Mouse (Mus musculus) olfactory bulb, adult 2 months (tissue): ENCODE measurements at regions not wholly inside any gene's neighbourhood (a gene's known extent, or its start where the extent isn't known, plus 50 kb on each side); places are given as distances from the start of the nearest gene placed in this dataset.
"Not testable (repeated sequence)": the region's sequence is repeated elsewhere in the genome, so short reads cannot be mapped to it uniquely, and the experiment has no call there.

Experiments used
- H3K27ac ChIP-seq: fragments of 200-500 bp; 2 replicates; pipeline ENCODE4 v1.5.1; 2012; ENCODE audit warnings: low read depth, low read length; ENCODE audit not compliant: insufficient read depth
- H3K4me1 ChIP-seq: fragments of 200-500 bp; 2 replicates; pipeline ENCODE4 v1.6.1; 2012; ENCODE audit warnings: low read length; ENCODE audit not compliant: control insufficient read depth, insufficient read depth
- H3K4me3 ChIP-seq: fragments of 200-500 bp; 2 replicates; pipeline ENCODE4 v1.5.1; 2012; ENCODE audit warnings: mild to moderate bottlenecking, low read depth, low read length, moderate library complexity; ENCODE audit not compliant: insufficient read depth
- CTCF ChIP-seq: fragments of 200-500 bp; IDR thresholded peaks from 2 replicates; pipeline ENCODE4 v1.5.1; 2012; ENCODE audit warnings: low read depth, mild to moderate bottlenecking, low read length, moderate library complexity; ENCODE audit not compliant: insufficient read depth
- POLR2A ChIP-seq: fragments of 200-500 bp; IDR thresholded peaks from 2 replicates; pipeline ENCODE4 v1.6.1; 2012; ENCODE audit warnings: mild to moderate bottlenecking, low read depth, low read length, moderate library complexity; ENCODE audit not compliant: insufficient read depth
- WGBS: fragments of 180-500 bp; shearing (Covaris S2); methylation state at CpG from one replicate; pipeline ENCODE4 v1.1.7; 2018; 5-methylcytosine and 5-hydroxymethylcytosine counted together

DNA sequence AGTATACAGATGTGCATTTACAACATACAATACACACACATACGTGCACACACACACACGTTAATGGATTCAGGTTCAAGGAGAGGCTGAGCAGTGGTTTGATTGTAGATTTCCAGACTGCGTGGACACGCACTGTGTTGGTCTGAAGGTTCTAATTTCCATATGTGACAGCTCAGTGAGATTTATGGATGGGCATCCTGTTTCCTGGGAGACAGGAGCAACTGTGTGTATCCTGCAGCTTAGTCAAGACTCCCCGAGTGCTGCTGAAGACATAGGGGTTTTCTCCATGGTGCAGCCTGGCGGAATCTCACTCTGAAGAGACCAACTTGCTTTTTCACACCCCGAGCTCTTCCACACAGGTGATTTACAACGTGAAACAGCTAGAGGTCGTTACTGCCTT is 119.3 kb upstream of the Foxk1 start:
- H3K27ac ChIP-seq, result no peak overlapping the region
- TF ChIP-seq CTCF, result no peak
- no peak for TF ChIP-seq POLR2A
- H3K4me1 ChIP-seq, result no peaks in the 10 kb centered on the region
- no peak overlapping the region for H3K4me3 ChIP-seq
- 84% methylated on average over 9 of the region's 9 CpGs for WGBS

DNA sequence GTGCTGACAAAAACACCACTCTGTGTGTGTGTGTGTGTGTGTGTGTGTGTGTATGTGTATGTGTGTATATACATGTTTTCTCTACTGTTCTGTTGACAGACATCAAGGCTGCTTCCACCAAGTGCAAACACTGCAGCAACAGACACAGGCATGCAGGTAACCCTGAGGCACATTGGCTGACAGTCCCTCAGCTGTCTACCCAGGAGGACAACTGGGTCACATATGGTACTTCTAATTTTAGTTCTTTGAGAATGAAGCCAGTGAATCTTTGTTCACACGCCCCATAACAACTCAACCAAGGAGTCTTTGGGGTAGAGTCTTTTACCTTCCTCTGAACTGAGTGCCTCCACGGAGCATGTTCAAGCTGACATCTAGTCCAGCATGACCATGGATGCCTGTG is 113.3 kb upstream of the Foxk1 start:
- TF ChIP-seq CTCF (no peak), POLR2A (no peak)
- Histone ChIP-seq H3K4me3 (no peak overlapping the region), H3K27ac (no peak overlapping the region), H3K4me1 (no peaks in the 10 kb centered on the region)
- 79% methylated on average over 2 of the region's 2 CpGs for WGBS

DNA sequence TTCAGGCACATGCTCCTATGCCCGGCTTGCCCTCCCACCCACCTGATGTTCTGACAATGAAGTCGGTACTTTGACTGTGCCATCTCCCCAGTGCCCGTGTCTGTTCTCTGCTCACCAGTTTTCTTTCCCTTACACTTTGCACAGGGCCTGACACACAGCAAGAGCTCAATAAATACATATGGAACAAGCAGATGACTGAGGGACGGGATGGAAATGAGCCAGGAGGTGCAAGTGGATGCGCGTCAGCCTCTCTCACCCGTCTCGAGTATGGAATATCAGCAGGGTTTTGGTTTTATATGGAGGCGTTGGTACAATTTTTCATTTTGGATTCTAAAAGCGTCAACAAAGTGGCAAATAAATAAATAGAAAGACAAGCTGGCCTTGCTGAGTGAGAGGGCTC is 109.8 kb upstream of the Foxk1 start:
- no peak for TF ChIP-seq CTCF
- TF ChIP-seq POLR2A, result no peak
- 94% methylated on average over 10 of the region's 10 CpGs for WGBS
- H3K4me3 ChIP-seq, result no peak overlapping the region
- H3K4me1 ChIP-seq, result no peaks in the 10 kb centered on the region
- H3K27ac ChIP-seq, result no peak overlapping the region

DNA sequence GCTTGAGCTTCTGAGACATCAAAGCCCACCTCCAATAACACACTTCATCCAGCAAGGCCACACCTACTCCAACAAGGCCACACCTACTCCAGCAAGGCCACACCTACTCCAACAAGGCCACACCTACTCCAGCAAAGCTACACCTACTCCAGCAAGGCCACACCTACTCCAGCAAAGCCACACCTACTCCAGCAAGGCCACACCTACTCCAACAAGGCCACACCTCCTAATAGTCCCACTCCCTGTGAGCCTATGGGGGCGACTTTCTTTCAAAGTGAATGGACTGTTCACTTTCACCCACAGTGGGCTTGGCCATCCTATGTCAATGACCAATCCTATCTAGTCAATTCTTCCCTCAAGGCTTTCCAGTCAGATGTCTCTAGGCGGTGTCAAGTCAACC is 104.9 kb upstream of the Foxk1 start:
- H3K4me1 ChIP-seq, H3K4me3 ChIP-seq, H3K27ac ChIP-seq: not testable (repeated sequence)
- WGBS, result 94% methylated on average over 2 of the region's 2 CpGs

DNA sequence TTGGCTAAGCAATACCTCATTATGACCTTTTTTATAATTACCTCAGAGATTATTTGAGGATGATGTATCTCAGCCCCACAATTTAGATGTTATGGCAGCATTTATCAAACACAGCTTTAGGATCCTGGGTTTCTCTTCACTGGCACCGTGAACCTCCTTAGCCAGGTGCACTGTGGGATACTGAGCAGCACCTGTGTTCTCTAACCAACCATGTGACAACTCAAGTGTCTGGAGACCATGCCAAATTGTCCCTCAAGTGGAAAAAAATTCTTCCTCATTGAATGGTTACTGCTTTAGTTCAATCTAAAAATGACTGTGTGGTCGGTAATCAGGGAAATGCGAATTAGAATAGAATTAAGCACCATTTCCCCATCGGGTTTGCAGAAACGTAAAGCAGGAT is 101.7 kb upstream of the Foxk1 start:
- Histone ChIP-seq H3K27ac (no peak overlapping the region), H3K4me3 (no peak overlapping the region), H3K4me1 (no peaks in the 10 kb centered on the region)
- WGBS, result 80% methylated on average over 5 of the region's 5 CpGs
- TF ChIP-seq POLR2A (no peak), CTCF (no peak)

DNA sequence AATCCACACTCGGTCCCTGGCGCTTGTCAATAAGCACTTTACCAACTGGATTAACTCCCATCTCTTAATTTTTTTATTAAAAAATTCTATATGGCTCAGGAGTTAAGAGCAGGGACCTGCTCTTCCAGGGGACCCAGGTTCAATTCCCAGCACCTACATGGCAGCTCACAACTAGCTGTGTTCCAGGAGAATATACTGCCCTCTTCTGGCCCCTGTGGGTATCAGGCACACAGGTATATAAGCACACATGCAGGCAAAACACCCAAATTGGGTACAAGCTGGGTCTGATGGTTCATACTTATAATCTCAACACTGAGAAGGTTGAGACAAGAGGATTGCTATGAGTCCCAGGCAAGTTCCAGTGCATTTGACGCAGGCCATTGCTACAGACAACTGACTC is 92.8 kb upstream of the Foxk1 start:
- no peak for TF ChIP-seq POLR2A
- Histone ChIP-seq H3K4me3 (no peak overlapping the region), H3K27ac (no peak overlapping the region), H3K4me1 (peaks cover under 1% of the 10 kb centered on the region)
- WGBS, result 97% methylated on average over 3 of the region's 3 CpGs

DNA sequence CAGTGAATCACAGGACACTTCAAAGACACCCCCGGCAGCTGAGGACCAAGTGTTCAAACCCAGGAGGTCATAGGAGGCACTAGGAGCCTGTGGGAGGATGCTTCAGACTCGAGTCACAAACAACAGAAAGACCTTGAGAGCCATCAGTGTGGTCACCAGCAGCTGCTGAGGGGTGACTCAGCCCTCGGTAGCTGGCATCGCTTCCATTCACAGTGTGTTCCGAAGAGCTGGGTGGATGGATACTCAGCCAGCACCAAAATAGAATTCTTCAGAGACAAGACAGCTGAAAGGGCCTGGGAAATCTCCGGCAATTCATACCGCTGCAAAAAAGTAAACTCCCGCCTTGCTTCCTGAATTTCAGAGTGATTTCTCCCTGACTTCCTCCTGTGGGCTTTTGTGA is 87.4 kb upstream of the Foxk1 start:
- Histone ChIP-seq H3K4me3 (no peak overlapping the region), H3K4me1 (peaks cover 11% of the 10 kb centered on the region), H3K27ac (no peak overlapping the region)
- no peak for TF ChIP-seq CTCF
- TF ChIP-seq POLR2A, result no peak
- 26% methylated on average over 8 of the region's 8 CpGs for WGBS

DNA sequence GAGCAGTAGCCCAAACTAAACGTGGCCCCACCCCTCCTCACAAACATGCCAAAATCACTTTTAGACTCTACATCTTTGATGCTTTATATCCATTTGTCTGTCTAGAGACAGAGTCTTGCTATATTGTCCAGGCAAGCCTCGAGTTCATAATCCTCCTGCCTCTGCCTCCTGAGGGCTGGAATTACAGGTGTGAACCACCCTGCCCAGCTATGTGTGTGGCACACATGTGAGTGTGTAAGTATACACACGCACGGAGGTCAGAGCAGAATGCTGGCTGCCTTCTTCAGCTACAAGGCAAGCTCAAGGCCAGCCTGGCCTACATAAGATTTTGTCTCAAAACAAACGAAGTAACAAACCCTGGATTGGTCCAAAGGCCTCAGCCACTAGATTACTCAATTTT is 86.8 kb upstream of the Foxk1 start:
- 83% methylated on average over 5 of the region's 5 CpGs for WGBS

DNA sequence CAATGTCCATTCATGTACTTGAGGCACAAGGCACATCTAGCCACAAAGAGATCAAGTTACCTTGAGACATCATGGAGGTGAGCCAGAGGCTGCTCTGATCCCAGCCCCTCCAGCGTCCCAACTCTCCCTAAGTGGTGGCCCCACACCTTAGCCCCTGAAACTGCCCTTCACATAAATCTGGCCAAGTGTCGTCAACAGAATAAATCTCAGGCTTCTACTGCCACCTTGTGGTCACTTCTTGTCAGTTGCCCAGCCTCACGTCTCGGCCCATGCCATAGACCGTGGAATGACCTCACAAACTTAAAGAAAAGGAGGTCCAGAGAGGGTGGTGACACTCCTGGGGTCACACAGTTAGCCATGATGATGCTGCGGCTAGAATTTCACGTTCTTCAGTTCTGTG is 82.0 kb upstream of the Foxk1 start:
- peak; percentile 68 for TF ChIP-seq CTCF
- no peak for TF ChIP-seq POLR2A
- H3K27ac ChIP-seq, result no peak overlapping the region
- H3K4me1 ChIP-seq, result peaks cover 3% of the 10 kb centered on the region
- 6% methylated on average over 7 of the region's 7 CpGs for WGBS
- no peak overlapping the region for H3K4me3 ChIP-seq

More for the DNA sequence above, 86.8 kb upstream of the Foxk1 start:
- no peak overlapping the region for H3K27ac ChIP-seq
- no peak overlapping the region for H3K4me3 ChIP-seq
- no peak for TF ChIP-seq POLR2A
- no peak for TF ChIP-seq CTCF
- peaks cover 11% of the 10 kb centered on the region for H3K4me1 ChIP-seq

DNA sequence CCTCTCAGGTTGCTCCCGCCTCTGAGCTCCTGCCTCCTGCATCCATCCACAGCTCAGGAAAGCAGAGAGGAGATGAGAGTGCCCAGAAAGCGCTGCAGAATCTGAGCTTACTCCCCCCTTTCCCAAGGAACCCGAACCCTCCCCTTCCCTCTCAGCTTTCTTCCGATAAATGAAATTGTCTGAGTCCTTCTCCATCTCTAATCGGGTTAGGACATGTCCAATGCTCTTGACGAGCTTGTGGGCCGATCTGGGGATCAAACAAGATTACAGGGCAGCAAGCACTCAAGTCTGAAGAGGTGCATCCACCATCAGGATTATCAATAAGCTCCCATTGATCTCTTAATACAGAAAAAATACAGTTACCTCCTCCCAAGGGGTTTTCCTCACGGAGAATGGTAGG is 80.0 kb upstream of the Foxk1 start:
- Histone ChIP-seq H3K27ac (no peak overlapping the region), H3K4me3 (no peak overlapping the region), H3K4me1 (no peaks in the 10 kb centered on the region)
- TF ChIP-seq POLR2A, result no peak
- TF ChIP-seq CTCF, result no peak
- WGBS, result 88% methylated on average over 8 of the region's 8 CpGs

DNA sequence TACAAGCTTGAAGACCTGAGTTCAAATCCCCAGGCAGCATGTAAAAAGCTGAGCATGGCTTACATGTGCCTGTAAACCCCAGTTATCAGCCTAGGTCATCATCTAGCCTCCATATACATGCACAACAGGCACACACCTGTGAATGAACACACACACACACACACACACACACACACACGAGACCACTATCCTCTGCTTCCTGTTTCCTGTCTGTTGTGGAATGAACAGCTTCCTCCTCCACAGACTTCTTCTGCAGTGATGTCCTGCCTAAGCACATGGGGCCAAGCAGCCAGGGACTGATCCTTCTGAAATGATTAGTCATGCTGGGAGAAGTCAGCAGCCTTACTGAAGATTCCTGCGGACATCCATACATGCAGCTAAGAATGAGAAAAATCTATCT is 76.4 kb upstream of the Foxk1 start:
- Histone ChIP-seq H3K4me3 (no peak overlapping the region), H3K4me1 (no peaks in the 10 kb centered on the region), H3K27ac (no peak overlapping the region)
- WGBS, result 78% methylated on average over 2 of the region's 2 CpGs
- TF ChIP-seq CTCF (no peak), POLR2A (no peak)
